Mouse (Mus musculus) intestine, postnatal 0 days (tissue): Measurements from ENCODE around the gene Mettl16. TPM values are rescaled to one million over a fixed set of nuclear protein-coding genes. Genes with fewer than 3 reads are reported as not detected.

ENCODE experiments used
- ATAC-seq: fragments of 200-750 bp; cut with Nextera tagmentation; 2 replicates; pipeline ENCODE4 v1.8.0; 2017; ENCODE audit warnings: mild to moderate bottlenecking, moderate TSS enrichment, moderate library complexity
- H3K27ac ChIP-seq: fragments of 300-500 bp; sonication (generic); 2 replicates; pipeline ENCODE4 v1.5.1; 2014; ENCODE audit warnings: mild to moderate bottlenecking, low read depth, low read length, moderate library complexity
- H3K27me3 ChIP-seq: fragments of 300-500 bp; sonication (generic); replicated peaks from 2 replicates; pipeline ENCODE4 v1.6.1; 2014; ENCODE audit warnings: low read length, mixed read lengths; ENCODE audit not compliant: control insufficient read depth, insufficient read depth
- H3K36me3 ChIP-seq: fragments of 300-500 bp; sonication (generic); 2 replicates; pipeline ENCODE4 v1.6.1; 2014; ENCODE audit warnings: mild to moderate bottlenecking, moderate library complexity; ENCODE audit not compliant: control insufficient read depth, insufficient read depth
- H3K4me1 ChIP-seq: fragments of 300-500 bp; sonication (generic); replicated peaks from 2 replicates; pipeline ENCODE4 v1.6.1; 2014; ENCODE audit warnings: antibody characterized with exemption, low read length, mixed read lengths; ENCODE audit not compliant: control insufficient read depth, insufficient read depth
- H3K4me2 ChIP-seq: fragments of 300-500 bp; sonication (generic); replicated peaks from 2 replicates; pipeline ENCODE4 v1.6.1; 2014; ENCODE audit warnings: low read depth, mild to moderate bottlenecking, moderate library complexity
- H3K4me3 ChIP-seq: fragments of 300-500 bp; sonication (generic); 2 replicates; pipeline ENCODE4 v1.5.1; 2014; ENCODE audit warnings: low read depth, low read length
- H3K9ac ChIP-seq: fragments of 300-500 bp; sonication (generic); 2 replicates; pipeline ENCODE4 v1.6.1; 2014; ENCODE audit warnings: mild to moderate bottlenecking, low read depth, low read length
- H3K9me3 ChIP-seq: fragments of 300-500 bp; sonication (generic); 2 replicates; pipeline ENCODE4 v1.6.1; 2016; ENCODE audit warnings: mixed run types; ENCODE audit not compliant: control insufficient read depth
- CTCF ChIP-seq: sonication (generic); IDR thresholded peaks from 2 replicates; pipeline ENCODE4 v1.5.1; 2016; ENCODE audit warnings: low read depth, mild to moderate bottlenecking, control low read depth, antibody characterized with exemption, moderate library complexity
- WGBS: fragments of 180-500 bp; shearing (Covaris S2); extraction: QIAGEN DNeasy Blood & Tissue Kit; methylation state at CpG from one replicate; pipeline ENCODE4 v1.1.7; 2014; 5-methylcytosine and 5-hydroxymethylcytosine counted together
- polyA plus RNA-seq: library from polyadenylated mRNA; unstranded; fragments of >200 nt; fragmentation: Nextera tagmentation; extraction: Ambion mirVana; gene quantifications from 2 replicates; pipeline ENCODE4 v1.2.1, GENCODE M21; 2015

The Mettl16 gene
- polyA plus RNA-seq, 1 experiment from 2014 or later = 9.6 TPM

- Histone ChIP-seq H3K9ac (no peak overlapping the region), H3K9me3 (no peaks in the 10 kb centered on the region), H3K36me3 (no peaks in the 10 kb centered on the region), H3K4me2 (no peak overlapping the region), H3K27ac (peak overlapping the region; percentile 81), H3K4me3 (no peak overlapping the region), H3K4me1 (0 out of 2 replicates have a peak, but pooled peaks cover 3% of the 10 kb centered on the region), H3K27me3 (no peaks in the 10 kb centered on the region)
- no peak for TF ChIP-seq CTCF
- ATAC-seq = peak; percentile 93
- 32% methylated on average over 2 of the region's 2 CpGs for WGBS
Measured at GRCm38 (mm10) chr11:74756631-74757030, 14.0 kb upstream of the Mettl16 start.

- no peaks in the 10 kb centered on the region for H3K9me3 ChIP-seq
- no peaks in the 10 kb centered on the region for H3K27me3 ChIP-seq
- H3K27ac ChIP-seq = no peak overlapping the region
- H3K9ac ChIP-seq = no peak overlapping the region
- no peak overlapping the region for H3K4me3 ChIP-seq
- H3K36me3 ChIP-seq = no peaks in the 10 kb centered on the region
- TF ChIP-seq CTCF = no peak
- H3K4me2 ChIP-seq = no peak overlapping the region
- 51% methylated on average over 12 of the region's 12 CpGs for WGBS
- ATAC-seq = no peak
- H3K4me1 ChIP-seq = no peaks in the 10 kb centered on the region
Measured at GRCm38 (mm10) chr11:74761011-74761705, 9.5 kb upstream of the Mettl16 start.

- Histone ChIP-seq H3K9me3 (no peaks in the 10 kb centered on the region), H3K27ac (no peak overlapping the region), H3K27me3 (no peaks in the 10 kb centered on the region), H3K36me3 (no peaks in the 10 kb centered on the region), H3K4me2 (no peak overlapping the region), H3K9ac (no peak overlapping the region), H3K4me3 (no peak overlapping the region), H3K4me1 (no peaks in the 10 kb centered on the region)
- WGBS = 71% methylated on average over 10 of the region's 10 CpGs
- no peak for ATAC-seq
- TF ChIP-seq CTCF = no peak
Measured at GRCm38 (mm10) chr11:74763960-74764625, 6.5 kb upstream of the Mettl16 start.

- Histone ChIP-seq H3K36me3 (no peaks in the 10 kb centered on the region), H3K27ac (no peak overlapping the region), H3K9ac (no peak overlapping the region), H3K27me3 (no peaks in the 10 kb centered on the region), H3K9me3 (no peaks in the 10 kb centered on the region), H3K4me3 (no peak overlapping the region), H3K4me2 (no peak overlapping the region), H3K4me1 (peaks cover 4% of the 10 kb centered on the region; the same call in 1 of the 2 replicates)
- no peak for ATAC-seq
- TF ChIP-seq CTCF = no peak
- WGBS = 88% methylated on average over 4 of the region's 4 CpGs
Measured at GRCm38 (mm10) chr11:74767469-74767868, 3.2 kb upstream of the Mettl16 start.

DNA sequence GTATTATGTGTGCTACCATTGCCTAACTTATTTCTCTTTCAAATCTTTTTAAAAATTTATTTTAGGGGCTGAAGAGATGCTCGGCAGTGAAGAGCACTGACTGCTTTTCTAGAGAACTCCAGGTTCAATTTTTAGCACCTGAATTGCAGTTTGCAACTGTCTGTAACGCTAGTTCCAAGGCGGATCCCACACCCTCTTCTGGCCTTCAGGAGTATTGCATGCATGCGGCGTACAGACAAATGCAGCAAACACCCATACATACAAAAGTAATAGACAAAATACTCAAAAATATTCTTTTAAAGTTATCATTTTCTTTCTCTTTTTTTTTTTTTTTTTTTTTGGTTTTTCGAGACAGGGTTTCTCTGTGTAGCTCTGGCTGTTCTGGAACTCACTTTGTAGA is 2.6 kb upstream of the Mettl16 start:
- Histone ChIP-seq H3K9me3 (no peaks in the 10 kb centered on the region), H3K36me3 (no peaks in the 10 kb centered on the region), H3K4me3 (no peak overlapping the region), H3K27me3 (no peaks in the 10 kb centered on the region), H3K9ac (no peak overlapping the region), H3K4me2 (no peak overlapping the region), H3K4me1 (peaks cover 4% of the 10 kb centered on the region; the same call in 1 of the 2 replicates), H3K27ac (no peak overlapping the region)
- peak; percentile 71 for TF ChIP-seq CTCF
- WGBS = 41% methylated on average over 6 of the region's 6 CpGs
- no peak for ATAC-seq

DNA sequence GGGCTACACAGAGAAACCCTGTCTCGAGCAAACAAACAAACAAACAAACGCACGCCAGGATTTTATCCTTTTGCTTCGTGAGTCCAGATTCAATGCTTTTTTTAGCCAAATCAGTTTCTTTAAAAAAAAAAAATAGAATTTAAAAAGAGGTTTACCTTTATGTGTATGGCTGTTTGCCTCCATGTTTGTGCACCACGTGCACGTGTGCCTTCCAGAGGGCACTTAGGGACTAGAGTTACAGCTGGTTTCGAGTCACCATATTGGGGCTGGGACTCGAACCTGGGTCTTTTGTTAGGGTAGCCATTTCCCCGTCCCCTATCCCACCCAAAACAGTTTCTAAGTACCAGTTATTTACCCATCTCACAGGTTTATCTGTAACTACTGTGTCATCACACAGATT is 593 bp upstream of the Mettl16 start:
- peak overlapping the region; percentile 86 for H3K4me3 ChIP-seq
- peak overlapping the region; percentile 89 for H3K4me2 ChIP-seq
- H3K27me3 ChIP-seq = no peaks in the 10 kb centered on the region
- peak overlapping the region; percentile 30; the same call in 1 of the 2 replicates for H3K27ac ChIP-seq
- 81% methylated on average over 9 of the region's 9 CpGs for WGBS
- H3K4me1 ChIP-seq = peaks cover 4% of the 10 kb centered on the region; the same call in 1 of the 2 replicates
- H3K9ac ChIP-seq = peak overlapping the region; percentile 77
- H3K36me3 ChIP-seq = peaks cover 12% of the 10 kb centered on the region; the same call in 1 of the 2 replicates
- no peak for TF ChIP-seq CTCF
- ATAC-seq = no peak
- H3K9me3 ChIP-seq = no peaks in the 10 kb centered on the region
